32 mouse cellular contexts compared by ENCODE assay signal in genomic region chr9:46499426-46499825, GRCm38 (mm10).
"Had no signal": no experiment of that assay in that cellular context is flagged by ENCODE, and none has a peak within 500 bp of the region (broad histone marks: within the 10 kb centered on the region; RNA-seq: fewer than 3 reads in every experiment).

No protein-coding gene starts in this region.

- H3K36me3 ChIP-seq: limb, embryonic 10.5 days; limb, embryonic 12.5 days; limb, embryonic 13.5 days; limb, embryonic 15.5 days; liver, embryonic 12.5 days; liver, embryonic 13.5 days; liver, embryonic 15.5 days; lung, embryonic 15.5 days; midbrain, embryonic 10.5 days; midbrain, embryonic 12.5 days; midbrain, embryonic 13.5 days; midbrain, embryonic 15.5 days; neural tube, embryonic 12.5 days; neural tube, embryonic 13.5 days had no signal

- H3K9me3 ChIP-seq: limb, embryonic 10.5 days; limb, embryonic 12.5 days; limb, embryonic 13.5 days; limb, embryonic 15.5 days; liver, embryonic 12.5 days; liver, embryonic 13.5 days; liver, embryonic 15.5 days; lung, embryonic 15.5 days; megakaryocyte, embryonic 14.5 days; midbrain, embryonic 10.5 days; midbrain, embryonic 12.5 days; midbrain, embryonic 13.5 days; midbrain, embryonic 15.5 days; neural tube, embryonic 12.5 days; neural tube, embryonic 13.5 days had no signal

- H3K9ac ChIP-seq: limb, embryonic 12.5 days; limb, embryonic 13.5 days; limb, embryonic 15.5 days; liver, embryonic 12.5 days; liver, embryonic 13.5 days; liver, embryonic 14.5 days; liver, embryonic 15.5 days; liver, postnatal 0 days; lung, embryonic 14.5 days; lung, embryonic 15.5 days; midbrain, embryonic 12.5 days; midbrain, embryonic 13.5 days; midbrain, embryonic 15.5 days; neural tube, embryonic 12.5 days; neural tube, embryonic 13.5 days had no signal

- ATAC-seq: liver, embryonic 12.5 days; liver, postnatal 0 days; lung, postnatal 0 days; midbrain, embryonic 13.5 days; midbrain, embryonic 15.5 days; midbrain, embryonic 16.5 days had no signal

- DNase-seq: left cerebral cortex, postnatal 4 days; liver; liver, embryonic 13.5 days; liver, postnatal 0 days; lung, adult 18-20 months; lung, adult 2 months; lung, embryonic 14.5 days; lung, postnatal 10 days; lung, postnatal 14 days; lung, postnatal 36 days; lung, postnatal 4 days; midbrain, embryonic 14.5 days had no signal

- H3K27ac ChIP-seq: limb, embryonic 10.5 days; limb, embryonic 12.5 days; limb, embryonic 13.5 days; limb, embryonic 15.5 days; liver, embryonic 12.5 days; liver, embryonic 13.5 days; liver, embryonic 14.5 days; liver, embryonic 15.5 days; lung, embryonic 15.5 days; macrophage; midbrain, embryonic 12.5 days; midbrain, embryonic 13.5 days; midbrain, embryonic 15.5 days; neural tube, embryonic 12.5 days; neural tube, embryonic 13.5 days had no signal

- H3K4me3 ChIP-seq: limb, embryonic 10.5 days; limb, embryonic 12.5 days; limb, embryonic 13.5 days; limb, embryonic 15.5 days; liver, embryonic 12.5 days; liver, embryonic 13.5 days; liver, embryonic 15.5 days; lung, embryonic 15.5 days; megakaryocyte, embryonic 14.5 days; midbrain, embryonic 10.5 days; midbrain, embryonic 12.5 days; midbrain, embryonic 13.5 days; midbrain, embryonic 15.5 days; myocyte; neural tube, embryonic 12.5 days; neural tube, embryonic 13.5 days had no signal

- H3K27me3 ChIP-seq: limb, embryonic 15.5 days; liver, embryonic 13.5 days; liver, embryonic 15.5 days; lung, embryonic 15.5 days; neural tube, embryonic 12.5 days had no signal

- H3K4me1 ChIP-seq: liver, embryonic 12.5 days; liver, embryonic 13.5 days; liver, embryonic 15.5 days; lung, embryonic 15.5 days; megakaryocyte, embryonic 14.5 days had no signal

- H3K4me2 ChIP-seq: limb, embryonic 12.5 days; limb, embryonic 13.5 days; limb, embryonic 15.5 days; liver, embryonic 12.5 days; liver, embryonic 13.5 days; liver, embryonic 15.5 days; lung, embryonic 14.5 days; lung, embryonic 15.5 days; midbrain, embryonic 11.5 days; midbrain, embryonic 12.5 days; midbrain, embryonic 13.5 days; midbrain, embryonic 15.5 days; neural tube, embryonic 12.5 days; neural tube, embryonic 13.5 days had no signal
